Mouse (Mus musculus) ES-Bruce4 (cell line): ENCODE data around the gene Taar4. TPM values are rescaled to one million over a fixed set of nuclear protein-coding genes. Genes with fewer than 3 reads are reported as not detected.

Experiments used
- H3K27ac ChIP-seq: 2 replicates; pipeline ENCODE4 v1.5.1; 2012; ENCODE audit warnings: low read length, inconsistent platforms; ENCODE audit not compliant: insufficient read depth
- H3K27me3 ChIP-seq: 2 replicates; pipeline ENCODE4 v1.6.1; 2012; ENCODE audit warnings: mild to moderate bottlenecking, low read length, inconsistent platforms; ENCODE audit not compliant: control insufficient read depth, poor library complexity, insufficient read depth, severe bottlenecking
- H3K36me3 ChIP-seq: 2 replicates; pipeline ENCODE4 v1.6.1; 2012; ENCODE audit warnings: inconsistent platforms, mild to moderate bottlenecking, low read length, moderate library complexity; ENCODE audit not compliant: control insufficient read depth, poor library complexity, insufficient read depth, severe bottlenecking
- H3K4me1 ChIP-seq: one replicate; pipeline ENCODE4 v1.8.1; 2011; ENCODE audit warnings: low read length; ENCODE audit not compliant: control insufficient read depth, insufficient read depth
- H3K4me3 ChIP-seq: 2 replicates; pipeline ENCODE4 v1.5.1; 2011; ENCODE audit warnings: low read depth, mild to moderate bottlenecking, low read length
- H3K9ac ChIP-seq: 2 replicates; pipeline ENCODE4 v1.6.1; 2012; ENCODE audit warnings: low read depth, mild to moderate bottlenecking, inconsistent platforms; ENCODE audit not compliant: poor library complexity, severe bottlenecking
- H3K9me3 ChIP-seq: replicated peaks from 2 replicates; pipeline ENCODE4 v1.6.1; 2012; ENCODE audit warnings: mild to moderate bottlenecking, low read length, inconsistent platforms; ENCODE audit not compliant: control insufficient read depth, poor library complexity, insufficient read depth, severe bottlenecking
- CTCF ChIP-seq: IDR thresholded peaks from one replicate; pipeline ENCODE4 v1.8.1; 2011; ENCODE audit warnings: low read depth, low read length
- EP300 ChIP-seq: IDR thresholded peaks from 2 replicates; pipeline ENCODE4 v1.6.1; 2011; ENCODE audit warnings: low read depth, low read length; ENCODE audit not compliant: insufficient read depth
- POLR2A ChIP-seq: IDR thresholded peaks from one replicate; pipeline ENCODE4 v1.8.1; 2011; ENCODE audit warnings: low read length; ENCODE audit not compliant: insufficient read depth
- polyA plus RNA-seq: library from polyadenylated mRNA; stranded (reverse); fragments of >200 nt; gene quantifications from 2 replicates; pipeline ENCODE4 v1.2.4, GENCODE M21; 2011; ENCODE audit warnings: low read depth; ENCODE audit not compliant: missing spikeins, insufficient read depth, insufficient read length

Gene Taar4
- polyA plus RNA-seq, 1 experiment = not detected

DNA sequence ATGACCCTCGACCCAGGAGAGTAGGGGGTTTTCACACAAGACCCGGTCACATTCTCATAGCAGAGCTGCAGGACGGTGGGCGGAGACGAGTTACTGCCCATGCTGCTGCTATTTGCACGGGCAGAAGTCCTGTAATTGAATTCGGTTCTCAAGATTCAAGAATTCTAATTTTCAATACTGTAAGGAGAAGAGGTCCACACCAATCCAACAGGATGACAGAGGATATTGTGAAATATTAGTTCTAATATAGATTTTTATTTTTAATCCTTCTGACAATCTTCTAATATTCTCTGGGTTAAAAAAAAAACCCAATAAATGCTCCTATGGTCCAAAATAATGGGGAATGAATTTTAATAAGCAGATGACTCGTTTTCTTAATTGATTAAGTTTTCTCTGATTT is 25.3 kb downstream of the Taar4 start, which contains the start of gene Taar6:
Gene Taar6, minus strand, starts transcription at position 101 of the 400 bp plus-strand sequence.
- no peak within 1 kb of the TSS for H3K9ac ChIP-seq
- H3K27ac ChIP-seq = no peak within 1 kb of the TSS
- H3K36me3 ChIP-seq = no peaks in the 10 kb centered on the region
- H3K27me3 ChIP-seq = no peaks in the 10 kb centered on the region
- H3K4me1 ChIP-seq = no peaks in the 10 kb centered on the region
- no peak for TF ChIP-seq CTCF
- no peak for TF ChIP-seq POLR2A
- no peak for TF ChIP-seq EP300
- H3K9me3 ChIP-seq = no peaks in the 10 kb centered on the region; the same call in 1 of the 2 replicates
- H3K4me3 ChIP-seq = no peak within 1 kb of the TSS

DNA sequence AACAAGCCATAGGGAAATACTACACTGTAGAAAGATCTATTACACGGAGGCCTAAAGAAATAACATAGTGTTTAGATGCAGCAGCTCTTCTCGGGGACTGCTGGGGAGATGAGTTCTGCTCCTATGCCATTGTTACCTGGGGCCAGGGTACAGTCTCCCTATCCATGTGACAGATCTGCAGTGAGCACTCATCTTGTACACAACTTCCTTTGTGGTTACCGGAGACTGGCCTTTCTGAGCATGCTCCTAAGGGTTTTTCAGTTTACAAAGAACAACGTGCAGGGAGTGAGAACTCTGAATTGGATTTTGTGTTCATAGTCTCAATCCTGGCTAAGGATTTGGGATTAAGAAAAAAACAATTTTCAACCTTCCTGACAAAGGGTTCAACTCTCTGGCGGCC is 26.1 kb downstream of the Taar4 start:
- H3K36me3 ChIP-seq = no peaks in the 10 kb centered on the region
- H3K27me3 ChIP-seq = no peaks in the 10 kb centered on the region
- no peaks in the 10 kb centered on the region; the same call in 1 of the 2 replicates for H3K9me3 ChIP-seq
- no peaks in the 10 kb centered on the region for H3K4me1 ChIP-seq
- H3K27ac ChIP-seq = no peak overlapping the region
- no peak overlapping the region for H3K9ac ChIP-seq
- H3K4me3 ChIP-seq = no peak overlapping the region
- no peak for TF ChIP-seq EP300
- no peak for TF ChIP-seq POLR2A
- no peak for TF ChIP-seq CTCF

DNA sequence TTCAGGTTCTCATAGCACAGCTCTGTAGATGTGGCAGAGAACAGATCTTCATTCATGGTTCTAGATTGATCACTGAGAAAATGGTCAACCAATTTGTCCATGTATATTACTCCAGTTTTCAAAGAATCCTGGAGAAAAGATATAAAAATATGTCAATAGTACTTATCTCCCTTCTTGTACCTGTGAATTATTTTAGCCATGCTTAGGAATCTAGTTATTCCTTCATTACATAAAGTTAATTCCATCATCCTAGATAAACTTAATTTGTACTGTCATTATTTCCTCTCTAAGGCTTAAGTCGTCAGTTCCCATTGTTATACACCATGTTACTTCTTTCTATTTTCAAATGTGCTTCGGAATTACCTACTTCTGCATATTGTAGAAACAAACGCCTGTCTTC is 33.1 kb downstream of the Taar4 start, which contains the start of gene Taar7a:
Gene Taar7a, minus strand, starts transcription at position 101 of the 400 bp plus-strand sequence.
- Histone ChIP-seq H3K4me1 (no peaks in the 10 kb centered on the region), H3K27me3 (no peaks in the 10 kb centered on the region), H3K27ac (no peak within 1 kb of the TSS), H3K4me3 (no peak within 1 kb of the TSS), H3K9ac (no peak within 1 kb of the TSS), H3K9me3 (no peaks in the 10 kb centered on the region; the same call in 1 of the 2 replicates), H3K36me3 (no peaks in the 10 kb centered on the region)
- TF ChIP-seq EP300 (no peak), CTCF (no peak)

DNA sequence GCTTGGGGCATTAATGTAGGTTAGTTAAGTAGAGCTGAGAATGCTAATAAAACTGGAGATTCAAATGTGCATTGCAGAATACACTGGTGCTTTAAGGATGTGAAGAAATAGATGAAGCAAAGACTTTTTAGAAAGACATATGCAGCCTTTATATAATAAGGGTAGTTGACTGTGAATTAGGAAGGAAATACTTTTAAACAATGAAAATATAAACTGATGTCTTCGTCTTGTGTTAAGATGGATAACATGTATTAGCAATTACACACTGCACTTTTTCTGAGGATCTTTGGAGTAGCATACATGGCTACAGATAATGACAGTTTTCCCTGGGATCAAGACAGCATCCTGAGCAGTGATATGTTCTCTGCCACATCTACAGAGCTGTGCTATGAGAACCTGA is 39.3 kb downstream of the Taar4 start, which contains the start of gene Taar7b:
Gene Taar7b, plus strand, starts transcription at position 301 of the 400 bp plus-strand sequence.
- TF ChIP-seq POLR2A (no peak), CTCF (no peak), EP300 (no peak)
- Histone ChIP-seq H3K27ac (no peak within 1 kb of the TSS), H3K9ac (no peak within 1 kb of the TSS), H3K4me3 (no peak within 1 kb of the TSS), H3K36me3 (no peaks in the 10 kb centered on the region), H3K4me1 (no peaks in the 10 kb centered on the region), H3K27me3 (no peaks in the 10 kb centered on the region), H3K9me3 (no peaks in the 10 kb centered on the region)

DNA sequence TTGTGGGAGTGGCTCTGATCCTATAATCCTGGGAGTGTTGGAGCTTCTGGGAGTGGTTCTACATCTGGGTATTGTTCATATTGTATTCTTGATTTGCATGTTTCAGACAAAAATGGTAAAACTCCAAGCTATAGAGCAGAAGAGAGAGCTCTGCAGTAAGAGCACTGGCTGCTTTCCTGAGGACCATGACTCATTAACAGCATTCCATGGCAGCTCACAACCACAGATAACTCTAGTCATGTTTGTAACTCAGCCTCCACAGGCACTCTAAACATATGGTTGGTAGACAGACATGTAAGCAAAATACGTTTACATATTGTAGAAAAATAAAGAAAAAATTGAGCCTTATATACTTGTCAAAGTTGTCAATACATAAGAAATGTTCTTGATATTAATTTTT is 46.1 kb downstream of the Taar4 start:
- Histone ChIP-seq H3K9me3 (no peaks in the 10 kb centered on the region), H3K27me3 (no peaks in the 10 kb centered on the region)

DNA sequence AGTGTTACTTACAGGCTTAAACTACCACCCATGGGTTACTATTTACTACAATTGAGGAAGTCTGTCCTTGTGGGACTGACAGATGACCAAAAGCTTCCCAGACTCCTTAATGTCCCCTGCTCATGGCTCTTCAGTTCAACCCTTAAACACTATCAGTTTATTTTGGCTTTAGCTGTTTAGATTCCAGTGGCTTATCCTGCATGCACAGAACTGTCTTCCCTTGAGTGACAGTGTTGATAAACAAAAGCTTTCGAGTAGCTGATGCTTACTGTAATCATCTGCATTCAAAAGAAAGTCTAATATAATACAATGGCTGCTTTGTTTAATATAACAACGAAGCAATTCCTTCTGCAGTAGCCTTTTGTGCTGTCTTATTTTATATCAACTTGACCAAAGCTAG is 46.7 kb downstream of the Taar4 start:
- Histone ChIP-seq H3K36me3 (no peaks in the 10 kb centered on the region), H3K9ac (no peak overlapping the region), H3K9me3 (no peaks in the 10 kb centered on the region), H3K4me3 (no peak overlapping the region), H3K27ac (no peak overlapping the region), H3K4me1 (no peaks in the 10 kb centered on the region), H3K27me3 (no peaks in the 10 kb centered on the region)
- TF ChIP-seq POLR2A (no peak), EP300 (no peak), CTCF (no peak)

More for the DNA sequence above, 46.1 kb downstream of the Taar4 start:
- Histone ChIP-seq H3K27ac (no peak overlapping the region), H3K9ac (no peak overlapping the region), H3K36me3 (no peaks in the 10 kb centered on the region), H3K4me3 (no peak overlapping the region), H3K4me1 (no peaks in the 10 kb centered on the region)
- TF ChIP-seq POLR2A = no peak
- TF ChIP-seq EP300 = no peak
- no peak for TF ChIP-seq CTCF
